In genomic region chrX:7841163-7842162, GRCm38 (mm10) we compare ENCODE assay signal across 8 mouse cellular contexts. TPM values are rescaled to one million over a fixed set of nuclear protein-coding genes. Genes with fewer than 3 reads are reported as not detected.
DNase-seq lines count a peak whose midpoint lies in the region; ATAC-seq lines count a peak whose summit lies in the region.

Otud5 (plus strand) TSS chrX:7841364.

- H3K4me2 ChIP-seq in heart, embryonic 13.5 days, result peak within 1 kb of the TSS; percentile 80
- H3K4me2 ChIP-seq in liver, embryonic 12.5 days, result peak within 1 kb of the TSS; percentile 73
- peak within 1 kb of the TSS; percentile 60 for H3K4me2 ChIP-seq in stomach, embryonic 15.5 days

- H3K9me3 ChIP-seq in heart, embryonic 13.5 days, result no peaks in the 10 kb centered on the region; the same call in 1 of the 2 replicates
- no peaks in the 10 kb centered on the region for H3K9me3 ChIP-seq in liver, embryonic 12.5 days (replicated peaks)
- H3K9me3 ChIP-seq in stomach, embryonic 15.5 days, result no peaks in the 10 kb centered on the region

- peak within 1 kb of the TSS; percentile 93 for H3K27ac ChIP-seq in brown adipose tissue, adult 24 weeks (replicated peaks; ENCODE audit: low read depth, low read length)
- H3K27ac ChIP-seq in heart, embryonic 13.5 days (replicated peaks), result peak within 1 kb of the TSS; percentile 95
- peak within 1 kb of the TSS; percentile 97 for H3K27ac ChIP-seq in liver, embryonic 12.5 days
- H3K27ac ChIP-seq in stomach, embryonic 15.5 days, result peak within 1 kb of the TSS; percentile 95

- H3K36me3 ChIP-seq in heart, embryonic 13.5 days, result 0 out of 2 replicates have a peak, but pooled peaks cover 4% of the 10 kb centered on the region
- H3K36me3 ChIP-seq in liver, embryonic 12.5 days, result peaks cover 22% of the 10 kb centered on the region
- H3K36me3 ChIP-seq in stomach, embryonic 15.5 days, result no peaks in the 10 kb centered on the region

- H3K4me1 ChIP-seq in brown adipose tissue, adult 24 weeks (ENCODE audit: control insufficient read depth, insufficient read depth, insufficient read length, low read length), result no peaks in the 10 kb centered on the region
- H3K4me1 ChIP-seq in heart, embryonic 13.5 days, result peaks cover 26% of the 10 kb centered on the region
- H3K4me1 ChIP-seq in liver, embryonic 12.5 days, result peaks cover 64% of the 10 kb centered on the region
- no peaks in the 10 kb centered on the region for H3K4me1 ChIP-seq in stomach, embryonic 15.5 days

- WGBS in heart, embryonic 13.5 days, result 9% methylated on average over 74 of the region's 74 CpGs
- 4% methylated on average over 68 of the region's 74 CpGs for WGBS in liver, embryonic 12.5 days (ENCODE audit: insufficient replicate concordance)
- 13% methylated on average over 74 of the region's 74 CpGs for WGBS in stomach, embryonic 15.5 days

- no peaks in the 10 kb centered on the region for H3K27me3 ChIP-seq in heart, embryonic 13.5 days (replicated peaks)
- H3K27me3 ChIP-seq in liver, embryonic 12.5 days (replicated peaks), result no peaks in the 10 kb centered on the region
- H3K27me3 ChIP-seq in stomach, embryonic 15.5 days (replicated peaks), result no peaks in the 10 kb centered on the region

- peak; percentile 93 for ATAC-seq in heart, embryonic 13.5 days (ENCODE audit: extremely low read depth, insufficient number of reproducible peaks, low FRiP score, low TSS enrichment)
- ATAC-seq in liver, embryonic 12.5 days, result peak; percentile 92
- ATAC-seq in stomach, embryonic 15.5 days (ENCODE audit: insufficient read depth, low FRiP score, low read depth), result peak; percentile 96

- peak within 1 kb of the TSS; percentile 94 for H3K9ac ChIP-seq in heart, embryonic 13.5 days
- peak within 1 kb of the TSS; percentile 92 for H3K9ac ChIP-seq in liver, embryonic 12.5 days
- peak within 1 kb of the TSS; percentile 68 for H3K9ac ChIP-seq in stomach, embryonic 15.5 days

- peak within 1 kb of the TSS; percentile 96 for H3K4me3 ChIP-seq in brown adipose tissue, adult 24 weeks (ENCODE audit: insufficient read depth, low read depth, low read length)
- H3K4me3 ChIP-seq in heart, embryonic 13.5 days, result peak within 1 kb of the TSS; percentile 80
- H3K4me3 ChIP-seq in liver, embryonic 12.5 days, result peak within 1 kb of the TSS; percentile 85
- H3K4me3 ChIP-seq in stomach, embryonic 15.5 days (replicated peaks), result peak within 1 kb of the TSS; percentile 67

- DNase-seq in CD4-positive, CD25-positive, alpha-beta regulatory T cell, adult 2 months (ENCODE audit: low read depth, low spot score), result peak; percentile 98
- DNase-seq in fat pad, adult 2 months (ENCODE audit: extremely low read depth, low read depth, low spot score), result peak; percentile 80
- DNase-seq in kidney, postnatal 10 days, result peak; percentile 96
- DNase-seq in natural killer cell, adult 2 months (ENCODE audit: low spot score in 2 of 2), result peak; percentile 93 to 95

RNA-seq across cellular contexts. Expression of gene Otud5, which starts in this region (rescaled TPM):
- 14.1 and 23.4 TPM in 2 replicates for polyA plus RNA-seq in brown adipose tissue, adult 24 weeks (2012; ENCODE audit: insufficient read depth, insufficient read length, missing spikeins)
- 28.0 and 29.4 TPM in 2 replicates for polyA plus RNA-seq in heart, embryonic 13.5 days (2015; fragmentation: Nextera tagmentation; extraction: Ambion mirVana)
- polyA plus RNA-seq in liver, embryonic 12.5 days (2016; fragmentation: Nextera tagmentation; extraction: Ambion mirVana), result 57.3 and 60.1 TPM in 2 replicates
- 44.3 and 44.7 TPM in 2 replicates for polyA plus RNA-seq in stomach, embryonic 15.5 days (2015; fragmentation: Nextera tagmentation; extraction: Ambion mirVana)

Comparison
In these comparisons a context has a peak if more than half of its experiments do, and no peak if none do; other contexts are left out.
1. Peak in every context shown above with its lines: DNase-seq, ATAC-seq, H3K4me3 ChIP-seq and H3K27ac ChIP-seq.